Mouse (Mus musculus): ENCODE results near the gene Gabra2. TPM values are rescaled to one million over a fixed set of nuclear protein-coding genes. Genes with fewer than 3 reads are reported as not detected.
A peak's percentile ranks its signal among the peaks of the same experiment; 100 is the strongest.

The Gabra2 gene
- total RNA-seq (2014; fragmentation: Nextera tagmentation) (not detected in 2 replicates), total RNA-seq (2017) (not detected in 2 replicates)

DNA sequence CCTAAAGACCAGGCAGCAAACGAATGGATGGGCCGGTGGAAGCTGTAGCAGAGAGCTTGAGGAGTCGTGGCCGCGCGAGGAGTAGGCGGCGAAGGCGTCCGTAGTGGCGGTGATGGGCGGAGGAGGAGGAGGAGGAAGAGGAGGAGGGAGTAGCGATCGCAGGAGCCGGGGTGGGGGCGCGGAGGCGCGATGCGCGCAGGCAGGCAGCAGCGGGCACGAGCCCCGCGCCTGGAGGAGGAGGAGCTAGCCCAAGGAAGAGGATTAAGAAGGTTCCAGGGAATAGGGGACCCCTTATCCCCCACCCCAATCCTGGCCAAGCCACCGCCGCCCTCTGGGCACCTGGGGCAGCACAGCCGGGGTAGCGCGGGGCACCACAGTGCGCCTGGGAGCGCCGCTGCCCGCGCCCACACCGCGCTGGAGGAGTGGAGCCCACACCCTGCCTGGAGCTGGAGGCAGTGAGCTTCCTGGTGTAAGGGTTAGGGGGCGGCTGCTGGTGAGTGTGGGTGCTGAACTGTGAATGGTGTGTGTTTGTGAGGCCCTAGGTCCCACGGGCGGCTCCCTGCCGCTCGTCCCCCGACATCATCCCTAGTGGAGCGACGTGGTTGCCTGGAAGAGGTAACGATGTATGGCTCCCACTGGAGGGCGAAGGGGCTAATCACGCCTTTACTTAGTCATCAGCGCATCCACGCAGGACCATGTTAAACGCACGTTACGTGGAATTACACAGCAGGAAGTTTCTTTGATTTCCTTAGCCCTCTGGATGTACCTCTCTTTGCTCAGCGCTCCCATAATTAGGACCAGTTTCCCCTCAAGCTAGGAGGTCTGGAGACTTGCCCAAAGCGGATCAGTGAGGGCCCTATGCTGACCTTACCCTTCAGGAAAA is at the start of gene Gabra2:
Gene Gabra2 (minus strand): TSS at position 125 of the 883 bp plus-strand sequence.
- peak; percentile 35 for ATAC-seq (replicated peaks; ENCODE audit: poor library complexity, severe bottlenecking)

DNA sequence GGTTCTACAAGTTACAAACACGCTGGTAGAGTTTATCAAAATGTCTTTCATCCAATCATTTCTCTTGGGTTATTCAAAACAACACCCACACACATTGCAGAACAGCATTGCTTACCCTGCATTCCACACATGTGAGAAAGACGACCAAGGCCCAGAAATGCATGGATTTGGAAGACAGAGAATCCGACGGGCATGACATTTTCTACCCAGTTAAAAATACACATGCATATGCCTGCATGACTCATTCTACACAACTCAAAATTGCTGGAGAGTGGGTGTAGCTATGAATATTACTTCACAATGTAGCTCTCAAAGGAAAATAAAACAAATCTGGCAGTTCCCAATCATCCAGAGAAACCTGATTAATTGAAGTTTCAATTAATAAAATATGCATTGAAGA is 41.0 kb upstream of the Gabra2 start:
- no peak for ATAC-seq (replicated peaks; ENCODE audit: poor library complexity, severe bottlenecking)

DNA sequence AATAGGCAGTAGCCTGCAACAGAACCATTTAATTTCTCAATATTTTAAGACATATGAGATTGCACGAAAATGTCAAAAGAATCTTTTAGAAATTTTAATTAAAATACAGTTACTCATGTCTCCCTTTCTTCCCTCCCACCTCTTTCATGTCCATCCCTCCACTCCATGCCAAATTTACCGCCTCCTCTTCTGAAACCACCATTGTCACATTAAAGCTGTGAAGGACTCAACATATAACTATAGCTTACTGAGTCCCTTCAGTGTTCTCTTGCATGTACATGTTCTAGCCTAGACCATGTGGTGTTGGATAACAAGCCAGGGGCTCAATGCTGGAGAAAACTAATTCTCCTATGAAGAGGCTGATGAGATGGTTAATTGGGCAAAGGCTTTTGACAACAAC is 40.2 kb upstream of the Gabra2 start:
- no peak for ATAC-seq (replicated peaks; ENCODE audit: poor library complexity, severe bottlenecking)

DNA sequence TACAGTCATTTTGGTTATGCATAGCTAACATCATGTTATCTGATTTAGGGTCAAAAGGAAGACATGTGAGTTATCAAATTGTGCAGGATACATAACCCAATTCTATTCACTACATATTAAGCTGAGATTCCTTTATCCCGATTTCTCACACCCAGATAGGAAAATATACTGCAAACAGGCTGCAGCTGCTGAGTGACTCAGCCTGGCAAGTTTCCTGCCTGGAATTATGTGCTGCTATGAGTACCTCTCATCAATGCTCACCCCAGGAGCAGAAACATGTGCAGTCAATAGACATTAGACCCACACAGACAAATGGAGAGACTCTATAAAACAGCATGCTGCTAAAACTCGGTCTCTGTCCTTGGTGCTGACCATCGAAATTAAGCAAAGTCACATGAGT is 32.1 kb upstream of the Gabra2 start:
- no peak for ATAC-seq (replicated peaks; ENCODE audit: poor library complexity, severe bottlenecking)

DNA sequence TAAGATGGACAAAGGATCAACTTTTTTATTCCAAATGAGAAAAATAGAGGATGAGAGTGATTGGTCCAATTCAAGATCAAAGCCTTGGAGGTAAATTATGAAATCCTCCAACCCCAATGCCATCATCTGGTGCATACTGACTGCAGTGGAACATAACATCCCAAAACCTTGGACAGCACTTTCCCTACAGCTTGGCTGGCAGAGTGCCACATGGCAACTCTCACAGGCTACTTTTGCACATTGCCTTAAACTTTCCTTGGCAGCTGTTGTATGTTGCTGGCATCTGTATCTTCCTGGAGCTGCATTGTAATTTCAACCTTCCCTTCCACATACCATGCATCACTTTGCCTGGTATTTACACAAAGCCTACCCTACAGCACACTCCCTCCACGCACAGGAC is 19.6 kb upstream of the Gabra2 start:
- ATAC-seq (replicated peaks; ENCODE audit: poor library complexity, severe bottlenecking) = no peak

DNA sequence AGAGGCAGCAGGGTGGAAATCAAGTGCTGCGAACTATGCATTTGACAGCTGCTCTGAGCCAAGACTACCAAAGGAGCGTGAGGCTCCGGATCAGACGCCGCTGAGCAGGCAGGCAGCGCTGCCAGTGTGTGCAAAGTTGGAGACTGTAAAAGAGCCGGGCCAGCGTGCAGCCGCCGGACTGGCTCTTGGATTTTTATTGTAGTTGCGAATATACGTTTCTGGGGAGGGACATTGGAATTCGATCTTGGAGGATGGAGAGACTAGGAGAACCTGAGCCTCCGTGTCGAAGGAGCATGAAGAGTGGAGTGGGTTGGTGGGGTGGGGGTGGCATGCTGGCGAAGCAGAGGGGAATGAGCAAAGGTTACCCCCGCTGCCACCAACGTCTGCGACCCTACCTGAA is 469 bp downstream of the Gabra2 start:
- no peak for ATAC-seq (replicated peaks; ENCODE audit: poor library complexity, severe bottlenecking)

DNA sequence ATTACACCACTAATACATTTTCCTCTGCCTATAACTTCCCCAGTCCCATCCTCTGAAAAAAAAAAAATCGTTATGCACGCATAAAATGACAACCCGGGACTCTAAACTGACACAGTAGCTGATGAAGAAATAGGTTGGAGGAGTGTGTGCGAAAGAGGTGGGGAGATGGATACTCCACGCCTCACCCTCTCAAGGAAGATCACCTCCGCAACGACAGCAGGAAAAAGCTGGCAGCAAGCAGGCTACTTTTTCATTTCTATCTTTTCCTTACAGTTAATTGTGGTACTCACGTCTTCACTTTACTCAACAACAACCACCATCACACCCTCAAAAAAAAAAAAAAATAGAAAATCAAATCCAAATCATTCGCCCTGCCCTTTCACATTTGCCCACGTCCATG is 873 bp downstream of the Gabra2 start:
- ATAC-seq (replicated peaks; ENCODE audit: poor library complexity, severe bottlenecking) = no peak

DNA sequence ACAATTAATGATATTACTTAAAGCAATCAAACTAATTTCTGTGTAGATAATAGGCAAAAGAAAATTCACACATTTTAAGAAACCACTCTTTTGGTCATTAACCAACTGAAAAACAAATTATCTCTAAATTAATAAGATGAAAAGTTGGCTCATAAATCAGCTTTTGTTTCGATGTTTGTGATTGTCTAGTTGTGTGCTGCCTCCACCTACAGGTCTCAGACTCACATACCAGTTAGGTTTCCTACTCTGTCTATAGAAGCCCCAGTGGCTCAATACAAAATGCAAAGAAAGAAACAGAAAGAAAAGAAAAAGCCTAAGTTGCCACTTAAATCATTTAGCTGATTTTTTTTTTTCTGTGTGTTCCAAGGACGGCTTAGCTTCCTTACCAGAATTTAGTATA is 1.8 kb downstream of the Gabra2 start:
- no peak for ATAC-seq (replicated peaks; ENCODE audit: poor library complexity, severe bottlenecking)

DNA sequence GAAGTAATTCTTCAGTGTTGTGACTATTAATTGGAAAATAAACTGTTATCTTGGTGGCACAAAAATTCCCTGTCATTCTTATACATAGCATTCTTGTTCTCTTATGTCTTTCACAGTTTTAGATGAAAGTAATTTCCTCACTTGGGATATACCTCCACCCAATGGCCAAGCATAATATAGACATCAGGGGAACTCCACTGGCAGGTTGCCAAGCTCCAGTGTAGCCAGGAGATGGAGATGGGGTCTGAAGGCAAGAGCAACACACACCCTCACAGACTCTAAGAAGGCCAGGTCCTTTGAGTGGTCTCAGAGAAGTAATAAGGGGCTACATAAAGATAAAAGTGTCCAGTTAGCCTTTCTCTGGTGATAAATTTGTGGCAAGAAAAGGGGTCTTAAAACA is 3.2 kb downstream of the Gabra2 start:
- no peak for ATAC-seq (replicated peaks; ENCODE audit: poor library complexity, severe bottlenecking)

DNA sequence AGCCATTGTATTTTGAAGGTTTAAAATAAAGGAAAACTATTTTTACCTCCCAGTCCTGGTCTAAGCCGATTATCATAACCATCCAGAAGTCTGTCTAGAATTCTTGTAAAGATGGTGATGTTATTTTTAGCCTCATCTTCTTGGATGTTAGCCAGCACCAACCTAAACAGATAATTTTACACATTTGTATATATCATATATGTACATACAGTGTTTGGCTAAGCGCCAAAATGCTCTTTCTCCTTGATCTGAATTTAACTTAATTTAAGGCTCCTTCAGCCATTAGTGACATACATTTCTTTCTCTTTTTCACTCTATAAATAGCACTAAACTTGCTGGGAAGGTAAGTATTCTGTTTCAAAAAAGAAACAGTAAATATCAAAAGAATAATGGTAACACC is 3.7 kb downstream of the Gabra2 start:
- ATAC-seq (replicated peaks; ENCODE audit: poor library complexity, severe bottlenecking) = no peak

DNA sequence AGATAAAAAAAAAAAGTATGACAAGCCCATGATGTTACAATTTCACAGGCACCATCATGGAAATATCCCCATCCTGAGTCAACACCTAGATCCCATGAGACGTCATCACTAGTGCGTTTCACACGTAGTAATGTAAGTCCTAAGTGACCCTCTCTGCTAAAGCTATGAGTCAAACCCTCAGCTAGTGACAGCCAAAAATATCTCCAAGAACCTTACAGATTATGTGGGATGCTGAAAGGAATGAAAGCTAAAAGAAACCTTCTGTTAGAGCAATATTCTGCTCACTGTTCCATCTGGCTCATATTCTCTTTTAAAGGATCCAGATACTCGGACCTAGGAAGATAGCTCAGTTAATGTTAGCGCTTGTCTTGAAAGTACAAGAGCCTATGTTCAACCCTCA is 16.8 kb downstream of the Gabra2 start:
- no peak for ATAC-seq (replicated peaks; ENCODE audit: poor library complexity, severe bottlenecking)

DNA sequence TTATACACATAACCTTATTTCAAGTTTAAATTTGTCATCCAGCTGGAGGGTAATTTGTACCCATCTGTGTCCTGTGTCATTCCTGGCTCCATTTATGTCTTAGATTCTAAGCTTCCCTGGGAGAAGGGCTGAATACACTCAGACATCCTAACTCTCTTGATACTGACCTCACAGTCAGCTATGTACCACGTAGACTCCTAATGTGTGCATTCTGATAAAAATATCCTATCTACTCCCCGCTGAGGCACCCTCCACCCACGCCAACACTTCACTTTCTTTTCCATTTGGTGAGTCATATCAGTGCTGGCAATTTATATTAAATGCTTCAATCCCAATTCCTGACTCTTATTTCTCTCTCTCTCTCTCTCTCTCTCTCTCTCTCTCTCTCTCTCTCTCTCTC is 34.0 kb downstream of the Gabra2 start:
- no peak for ATAC-seq (replicated peaks; ENCODE audit: poor library complexity, severe bottlenecking)

DNA sequence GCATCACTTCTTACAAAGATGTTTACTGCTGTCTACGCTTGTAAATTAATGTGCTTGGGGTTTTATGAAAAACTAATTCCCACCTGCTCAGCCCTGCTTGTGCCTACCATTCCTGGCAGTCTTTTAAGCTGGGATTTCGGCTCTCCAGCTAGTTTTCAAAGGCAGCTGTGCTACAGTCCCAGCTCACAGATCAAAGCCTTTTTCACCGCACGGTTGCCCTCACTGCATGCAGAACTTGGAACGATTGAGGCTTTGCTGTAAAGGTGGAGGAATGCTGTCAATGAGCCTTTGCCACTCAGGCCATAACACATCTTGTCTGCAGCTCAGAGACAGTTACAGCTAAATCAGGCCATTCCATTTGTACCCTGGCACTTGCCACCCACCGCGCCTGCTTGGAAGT is 37.6 kb downstream of the Gabra2 start:
- ATAC-seq (replicated peaks; ENCODE audit: poor library complexity, severe bottlenecking) = no peak

DNA sequence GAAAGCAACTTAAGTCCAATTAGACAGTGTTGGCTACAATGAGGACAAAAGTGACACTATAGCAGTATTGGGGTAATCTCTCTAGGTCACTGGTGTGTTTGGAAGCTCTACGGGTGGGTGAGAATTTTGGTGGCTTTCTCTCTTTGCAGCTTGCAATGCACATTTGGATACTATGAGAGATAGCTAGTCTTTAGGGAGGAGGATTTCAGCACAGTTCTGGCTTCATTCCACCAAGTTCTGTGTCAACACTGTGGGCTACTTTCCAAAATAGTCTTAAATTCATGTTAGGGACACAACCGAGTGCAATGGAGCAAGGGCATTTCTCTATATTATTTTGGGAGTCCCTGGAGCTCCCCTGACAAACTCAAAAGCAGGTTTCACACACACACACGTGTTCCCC is 58.3 kb downstream of the Gabra2 start:
- ATAC-seq (replicated peaks; ENCODE audit: poor library complexity, severe bottlenecking) = no peak

DNA sequence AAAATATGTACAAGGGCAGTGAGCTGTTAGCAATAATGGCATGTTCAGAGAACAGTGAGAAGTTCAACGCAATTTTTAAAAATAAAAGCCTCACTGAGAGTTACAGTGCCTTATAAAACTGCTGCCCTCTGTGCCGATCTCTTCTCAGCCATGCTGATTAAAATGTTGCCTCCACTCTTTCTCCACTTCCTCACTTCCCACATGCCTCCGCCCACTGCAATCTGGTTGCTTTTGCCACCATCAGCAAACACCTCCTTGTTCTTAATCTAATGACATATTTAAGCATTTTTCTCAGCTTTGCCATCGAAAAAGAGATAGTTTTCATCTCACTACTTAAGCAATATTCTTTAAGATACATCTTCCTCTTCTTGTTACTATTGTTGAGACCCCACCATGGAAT is 69.7 kb downstream of the Gabra2 start:
- no peak for ATAC-seq (replicated peaks; ENCODE audit: poor library complexity, severe bottlenecking)

DNA sequence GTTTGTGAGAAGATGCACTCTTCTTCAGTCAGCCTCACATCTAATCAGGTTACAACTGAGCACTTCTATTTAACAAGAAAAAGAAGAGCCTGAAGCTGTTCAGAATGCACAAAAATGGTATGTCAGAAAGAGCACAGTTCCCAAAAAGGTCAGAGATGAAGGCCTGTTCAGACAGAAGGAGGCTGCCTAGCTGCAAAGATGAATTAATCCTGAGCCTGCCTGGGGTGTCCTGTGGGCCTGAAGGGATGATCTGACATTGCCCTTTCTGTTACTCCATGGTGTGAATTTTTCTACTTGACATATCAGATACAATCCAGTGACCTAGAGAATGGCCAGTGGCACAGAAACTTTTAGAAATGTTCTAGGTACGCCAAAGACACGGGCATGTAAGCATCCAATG is 83.9 kb downstream of the Gabra2 start:
- ATAC-seq (replicated peaks; ENCODE audit: poor library complexity, severe bottlenecking) = no peak

DNA sequence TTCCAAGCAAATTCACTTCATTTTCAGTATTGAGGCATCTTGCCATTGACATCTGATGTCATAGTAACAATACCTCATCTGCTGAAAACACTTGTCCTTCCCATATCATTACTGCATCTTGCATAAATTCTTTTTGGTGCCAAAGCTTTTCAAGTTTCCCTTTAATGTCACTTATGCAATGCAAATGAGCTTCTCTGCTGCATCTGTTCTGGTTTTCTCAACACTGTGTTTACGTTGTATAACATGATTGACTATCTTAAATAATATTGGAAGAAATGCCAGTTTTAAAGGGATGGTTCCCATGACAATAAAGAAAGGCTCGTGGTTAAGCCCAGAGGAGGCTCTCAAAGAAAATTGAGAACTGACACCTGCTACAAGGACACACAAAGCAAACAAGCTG is 84.4 kb downstream of the Gabra2 start:
- no peak for ATAC-seq (replicated peaks; ENCODE audit: poor library complexity, severe bottlenecking)

DNA sequence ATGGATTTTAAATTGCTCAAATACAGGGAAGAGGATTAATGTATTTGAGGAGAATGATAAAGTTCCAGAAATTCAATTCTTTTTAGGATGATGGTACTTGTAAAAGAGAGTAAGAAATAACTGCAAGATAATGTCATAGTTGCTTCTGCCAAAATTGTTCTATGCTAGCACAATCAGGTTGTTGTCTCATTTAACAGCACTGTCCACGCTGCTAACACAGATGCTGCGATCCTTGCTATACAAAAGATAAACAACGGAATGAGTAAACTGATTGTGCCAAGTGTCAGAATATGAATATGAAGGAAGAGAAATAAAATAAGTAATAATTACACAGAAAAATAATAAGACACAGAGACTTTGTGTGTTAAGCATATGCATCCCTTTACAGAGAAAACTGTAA is 84.9 kb downstream of the Gabra2 start:
- ATAC-seq (replicated peaks; ENCODE audit: poor library complexity, severe bottlenecking) = no peak

DNA sequence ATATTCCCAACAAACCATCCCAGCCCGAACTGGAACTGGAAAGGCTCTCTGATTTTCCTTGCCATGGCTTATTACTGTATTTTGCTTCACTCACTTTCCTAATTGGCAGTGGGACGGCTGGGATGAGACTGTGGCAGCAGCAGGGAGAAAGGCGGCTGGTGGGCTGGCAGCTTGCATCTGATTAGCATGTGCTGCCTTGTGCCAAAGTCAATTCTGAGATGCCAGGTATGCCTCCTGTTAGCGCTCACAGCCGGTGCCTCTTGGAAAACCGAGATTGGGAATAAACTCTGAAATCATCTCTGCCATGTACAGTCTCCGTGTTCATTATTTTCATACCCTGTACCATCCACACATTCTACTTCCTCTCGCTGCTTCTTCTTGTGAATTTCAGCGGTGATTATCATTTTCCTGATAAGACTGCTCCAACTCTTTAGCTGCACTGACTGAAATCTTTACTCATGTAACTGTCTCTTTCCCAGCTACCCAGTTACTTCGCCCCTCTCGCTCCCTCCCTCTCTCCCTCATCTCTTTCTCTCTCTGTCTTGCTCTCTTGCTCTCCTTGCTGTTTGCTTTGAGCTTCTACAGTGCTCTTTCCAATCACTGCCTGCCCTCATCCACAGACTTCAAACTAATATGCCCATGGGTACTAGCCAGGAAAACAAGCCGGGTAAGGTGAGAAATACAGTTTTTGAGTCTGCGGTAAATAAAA is 99.9 kb downstream of the Gabra2 start:
- ATAC-seq (replicated peaks; ENCODE audit: poor library complexity, severe bottlenecking) = no peak

DNA sequence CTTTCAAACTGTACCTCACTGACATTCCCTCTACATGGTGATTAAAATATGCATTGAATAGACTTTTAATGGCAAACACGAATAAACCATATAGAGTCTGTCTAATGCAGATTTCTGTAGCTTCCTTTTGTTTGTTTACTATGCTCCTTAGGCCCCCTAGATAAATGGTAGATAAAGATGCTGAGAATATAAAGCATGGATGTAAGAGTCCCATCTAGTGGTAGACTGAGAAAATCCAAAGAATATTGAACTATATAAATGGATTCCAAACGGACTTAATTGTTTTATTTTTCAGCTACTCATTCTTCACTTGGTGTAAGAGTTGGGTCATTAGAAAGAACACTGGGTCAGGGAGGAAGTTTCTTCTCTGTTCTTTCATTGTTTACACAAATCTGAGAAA is 102.4 kb downstream of the Gabra2 start:
- ATAC-seq (replicated peaks; ENCODE audit: poor library complexity, severe bottlenecking) = no peak

DNA sequence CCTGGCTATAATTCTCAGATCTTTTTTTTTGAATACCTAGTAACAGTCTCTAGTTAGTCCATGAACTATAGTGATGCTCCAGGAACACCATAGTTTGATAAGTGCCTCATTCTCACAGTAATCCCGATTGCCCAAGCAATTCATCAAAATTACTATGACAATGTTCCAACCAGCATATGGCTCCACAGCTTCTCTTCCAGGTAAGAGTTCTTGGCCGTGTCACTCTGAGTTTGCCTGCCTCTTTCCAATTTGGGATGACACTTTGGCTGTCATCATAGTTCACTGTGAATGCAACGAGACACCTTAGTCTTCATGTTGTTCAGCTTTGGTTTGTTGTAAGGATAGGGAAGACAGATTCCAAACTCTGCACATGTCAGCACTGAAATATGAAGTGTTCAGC is 104.8 kb downstream of the Gabra2 start:
- ATAC-seq (replicated peaks; ENCODE audit: poor library complexity, severe bottlenecking) = no peak

Data from granulocyte monocyte progenitor cell, adult 5-6 weeks (primary cell).